Mouse (Mus musculus): ENCODE measurements at regions not wholly inside any gene's neighbourhood (a gene's known extent, or its start where the extent isn't known, plus 50 kb on each side); places are given as distances from the start of the nearest gene placed in this dataset.

DNA sequence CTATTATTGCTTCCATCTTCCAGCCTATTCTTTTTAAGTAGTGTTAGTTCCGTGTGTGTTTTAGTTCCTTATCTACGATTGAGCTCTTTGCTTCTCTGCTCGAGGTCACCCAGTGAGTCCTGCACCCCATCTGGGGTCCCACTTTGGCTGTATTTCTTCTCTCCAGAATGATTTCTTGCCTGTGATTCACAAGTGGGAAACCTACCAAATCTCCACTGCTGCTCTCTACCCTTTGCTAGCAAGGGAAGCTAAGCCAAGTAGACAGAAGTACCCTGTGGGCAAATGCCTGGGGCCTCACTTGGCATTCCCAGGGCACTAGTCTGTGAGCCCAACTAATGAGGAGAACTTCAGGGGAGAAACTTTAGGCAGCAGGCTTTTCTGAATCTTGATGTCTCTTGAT is 142.5 kb upstream of the Slc30a5 start:
- TF ChIP-seq CTCF (IDR thresholded peaks at IDR 0.05; ENCODE audit: low read depth, low read length) (no peak), TAL1 (conservative IDR thresholded peaks at IDR 0.05; ENCODE audit: low read depth, low read length) (no peak), GATA2 (IDR thresholded peaks at IDR 0.05; ENCODE audit: borderline replicate concordance, low read depth, low read length) (no peak)

All from G1E (cell line).